Mouse (Mus musculus): ENCODE results near the gene Crls1. TPM values are rescaled to one million over a fixed set of nuclear protein-coding genes. Genes with fewer than 3 reads are reported as not detected.
A peak's percentile ranks its signal among the peaks of the same experiment; 100 is the strongest.

Crls1 gene
- polyA plus RNA-seq, 1 experiment: 29.3 TPM

DNA sequence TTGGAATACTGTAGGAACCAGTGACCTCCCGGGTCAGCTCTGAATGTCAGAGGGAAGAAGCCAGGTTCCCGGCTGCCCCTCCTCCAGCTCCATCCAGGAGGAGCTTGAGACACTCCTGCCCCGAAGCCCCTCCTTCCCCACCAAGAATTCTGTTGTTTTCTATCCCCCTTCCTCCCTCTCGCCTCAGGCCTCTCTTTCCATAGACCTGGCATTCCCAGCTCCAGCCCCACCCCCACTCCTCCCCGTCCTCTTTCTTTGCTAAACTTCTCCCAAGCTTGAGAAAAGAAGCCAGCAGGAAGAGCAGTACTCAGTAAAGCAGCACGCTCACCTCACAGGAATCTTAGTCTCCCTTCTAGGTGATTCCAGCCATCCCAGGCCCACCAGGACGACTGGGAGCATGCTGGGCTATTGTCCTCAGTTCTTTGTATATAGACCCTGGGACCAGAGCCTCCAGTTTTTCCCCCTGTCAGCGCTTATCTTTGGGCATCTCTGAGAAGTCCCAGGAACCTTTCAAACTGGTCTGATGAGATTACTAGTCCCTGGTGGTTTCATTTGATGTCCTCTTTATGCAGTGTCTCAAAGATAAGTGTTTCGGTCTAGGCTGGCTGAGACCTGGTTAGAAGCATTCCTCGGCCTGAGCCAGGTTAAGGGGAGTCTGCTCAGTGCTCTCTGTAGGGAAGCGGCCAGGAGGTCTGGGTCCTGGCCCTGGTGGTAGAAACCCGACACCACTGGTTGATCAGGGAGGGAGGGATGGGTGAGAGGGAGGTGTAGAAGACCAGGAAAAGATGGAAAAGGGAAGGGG, 34.6 kb downstream of the Crls1 start, which contains the start of gene Lrrn4:
Gene Lrrn4 (minus strand): TSS at position 48 of the 802 bp plus-strand sequence.
- Histone ChIP-seq H3K27me3 (ENCODE audit: control insufficient read depth, insufficient read depth, low read length) (no peaks in the 10 kb centered on the region), H3K4me1 (replicated peaks; ENCODE audit: control insufficient read depth, insufficient read depth, low read length) (peaks cover 3% of the 10 kb centered on the region), H3K36me3 (ENCODE audit: control insufficient read depth, insufficient read depth, low read length) (no peaks in the 10 kb centered on the region), H3K4me3 (ENCODE audit: control insufficient read depth, insufficient read depth, low read length) (peak within 1 kb of the TSS; percentile 45), H3K27ac (ENCODE audit: control insufficient read depth, insufficient read depth, low read length) (no peak within 1 kb of the TSS)
- no peak for DNase-seq
- no peak for TF ChIP-seq POLR2A (IDR thresholded peaks at IDR 0.05; ENCODE audit: control insufficient read depth, extremely low read depth, insufficient read depth, low read length, poor library complexity)
- TF ChIP-seq CTCF (IDR thresholded peaks at IDR 0.05; ENCODE audit: borderline replicate concordance, control insufficient read depth, extremely low read depth, insufficient read depth, low read length, poor library complexity): no peak
- WGBS: 76% methylated on average over 12 of the region's 12 CpGs

DNA sequence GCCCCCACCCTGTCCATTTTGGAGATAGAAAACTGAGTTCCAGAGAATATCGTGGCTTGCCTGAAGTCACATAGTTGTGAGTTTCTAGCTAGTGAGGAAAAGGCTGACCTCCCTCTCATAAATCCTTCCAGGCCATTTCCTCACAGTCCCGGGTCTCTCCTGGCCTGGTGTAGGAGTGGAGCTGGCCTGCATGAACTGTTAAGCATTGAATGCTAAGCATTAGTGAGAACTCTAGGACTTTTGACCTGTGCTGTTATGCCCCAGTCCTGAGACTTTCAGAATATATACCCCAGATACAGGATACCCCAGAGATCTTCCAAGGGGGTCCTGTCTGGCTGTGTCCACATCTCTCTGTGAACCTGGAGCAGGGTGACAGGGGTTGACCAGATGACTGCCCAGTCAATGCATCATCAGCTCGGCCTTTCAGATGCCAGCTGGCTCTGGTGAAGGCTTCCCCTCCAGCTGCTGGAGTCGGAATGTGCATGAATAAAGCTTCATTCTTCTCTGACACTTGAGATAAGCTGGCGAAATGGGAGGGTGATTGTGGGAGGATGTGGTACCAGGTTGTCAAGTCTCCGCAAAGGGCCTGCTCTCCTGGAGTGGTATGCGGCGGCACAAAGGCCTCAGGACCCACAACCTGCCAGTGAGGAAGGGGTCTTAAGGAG, 38.0 kb downstream of the Crls1 start:
- 87% methylated on average over 8 of the region's 8 CpGs for WGBS
- no peak for TF ChIP-seq CTCF (IDR thresholded peaks at IDR 0.05; ENCODE audit: borderline replicate concordance, control insufficient read depth, extremely low read depth, insufficient read depth, low read length, poor library complexity)
- no peak for TF ChIP-seq POLR2A (IDR thresholded peaks at IDR 0.05; ENCODE audit: control insufficient read depth, extremely low read depth, insufficient read depth, low read length, poor library complexity)

GRCm38 (mm10) chr2:132885312-132885711, 38.8 kb downstream of the Crls1 start:
- 94% methylated on average over 7 of the region's 7 CpGs for WGBS
- no peak overlapping the region for H3K27ac ChIP-seq (ENCODE audit: control insufficient read depth, insufficient read depth, low read length)
- H3K36me3 ChIP-seq (ENCODE audit: control insufficient read depth, insufficient read depth, low read length): no peaks in the 10 kb centered on the region
- no peak overlapping the region for H3K4me3 ChIP-seq (ENCODE audit: control insufficient read depth, insufficient read depth, low read length)
- TF ChIP-seq POLR2A (IDR thresholded peaks at IDR 0.05; ENCODE audit: control insufficient read depth, extremely low read depth, insufficient read depth, low read length, poor library complexity) (no peak), CTCF (IDR thresholded peaks at IDR 0.05; ENCODE audit: borderline replicate concordance, control insufficient read depth, extremely low read depth, insufficient read depth, low read length, poor library complexity) (no peak)
- no peak for DNase-seq
- no peaks in the 10 kb centered on the region for H3K4me1 ChIP-seq (replicated peaks; ENCODE audit: control insufficient read depth, insufficient read depth, low read length)
- H3K27me3 ChIP-seq (ENCODE audit: control insufficient read depth, insufficient read depth, low read length): no peaks in the 10 kb centered on the region

More for the DNA sequence above, 38.0 kb downstream of the Crls1 start:
- no peak for DNase-seq
- Histone ChIP-seq H3K27me3 (ENCODE audit: control insufficient read depth, insufficient read depth, low read length) (no peaks in the 10 kb centered on the region), H3K27ac (ENCODE audit: control insufficient read depth, insufficient read depth, low read length) (no peak overlapping the region), H3K4me3 (ENCODE audit: control insufficient read depth, insufficient read depth, low read length) (no peak overlapping the region), H3K36me3 (ENCODE audit: control insufficient read depth, insufficient read depth, low read length) (no peaks in the 10 kb centered on the region), H3K4me1 (replicated peaks; ENCODE audit: control insufficient read depth, insufficient read depth, low read length) (peaks cover 3% of the 10 kb centered on the region)

DNA sequence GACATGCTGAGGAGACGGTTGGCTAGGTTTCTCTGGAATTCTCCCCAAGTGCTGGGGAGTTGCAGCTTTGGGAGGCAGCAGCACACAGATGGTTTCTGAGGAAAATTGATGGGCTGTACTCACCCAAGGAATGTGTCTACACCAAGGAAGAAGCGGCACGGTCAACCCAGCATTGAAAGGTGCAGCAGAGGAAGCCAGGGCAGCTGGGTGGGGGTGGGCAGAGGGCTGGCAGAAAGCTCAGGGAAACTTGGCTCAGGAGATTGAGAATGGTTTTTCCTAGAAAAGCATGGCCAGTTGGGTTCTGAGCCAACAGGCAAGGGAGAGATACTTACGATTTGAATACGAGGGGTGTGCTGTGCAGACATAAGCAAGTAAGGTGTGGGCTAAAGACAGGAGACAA, 47.4 kb downstream of the Crls1 start:
- H3K4me1 ChIP-seq (replicated peaks; ENCODE audit: control insufficient read depth, insufficient read depth, low read length): no peaks in the 10 kb centered on the region
- H3K27me3 ChIP-seq (ENCODE audit: control insufficient read depth, insufficient read depth, low read length): no peaks in the 10 kb centered on the region
- no peak overlapping the region for H3K27ac ChIP-seq (ENCODE audit: control insufficient read depth, insufficient read depth, low read length)
- H3K4me3 ChIP-seq (ENCODE audit: control insufficient read depth, insufficient read depth, low read length): no peak overlapping the region
- no peak for DNase-seq
- TF ChIP-seq CTCF (IDR thresholded peaks at IDR 0.05; ENCODE audit: borderline replicate concordance, control insufficient read depth, extremely low read depth, insufficient read depth, low read length, poor library complexity): no peak
- TF ChIP-seq POLR2A (IDR thresholded peaks at IDR 0.05; ENCODE audit: control insufficient read depth, extremely low read depth, insufficient read depth, low read length, poor library complexity): no peak
- H3K36me3 ChIP-seq (ENCODE audit: control insufficient read depth, insufficient read depth, low read length): no peaks in the 10 kb centered on the region
- WGBS: 82% methylated on average over 5 of the region's 5 CpGs

DNA sequence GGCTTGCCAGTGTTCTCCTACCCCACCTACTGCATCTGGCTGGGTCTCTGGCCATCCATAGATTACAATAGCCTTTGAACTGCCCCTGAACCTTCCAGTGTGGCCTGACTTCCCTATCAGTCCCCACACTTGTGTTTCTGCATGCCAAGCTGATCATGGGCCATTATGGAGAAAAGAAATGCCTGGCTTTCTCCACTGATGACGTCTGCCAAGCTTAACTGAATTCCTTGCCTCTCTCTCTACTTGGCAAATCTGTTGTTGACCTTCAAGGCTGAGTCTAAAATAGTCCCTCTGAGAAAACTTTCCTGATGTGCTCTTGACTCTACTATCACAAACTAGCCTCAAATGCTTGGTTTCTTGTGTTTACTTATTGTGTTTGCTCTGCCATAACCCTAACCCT, 51.7 kb downstream of the Crls1 start:
- TF ChIP-seq POLR2A (IDR thresholded peaks at IDR 0.05; ENCODE audit: control insufficient read depth, extremely low read depth, insufficient read depth, low read length, poor library complexity) (no peak), CTCF (IDR thresholded peaks at IDR 0.05; ENCODE audit: borderline replicate concordance, control insufficient read depth, extremely low read depth, insufficient read depth, low read length, poor library complexity) (no peak)
- no peaks in the 10 kb centered on the region for H3K27me3 ChIP-seq (ENCODE audit: control insufficient read depth, insufficient read depth, low read length)
- DNase-seq: no peak
- 74% methylated on average over 1 of the region's 1 CpGs for WGBS
- no peaks in the 10 kb centered on the region for H3K36me3 ChIP-seq (ENCODE audit: control insufficient read depth, insufficient read depth, low read length)
- no peak overlapping the region for H3K4me3 ChIP-seq (ENCODE audit: control insufficient read depth, insufficient read depth, low read length)
- H3K27ac ChIP-seq (ENCODE audit: control insufficient read depth, insufficient read depth, low read length): no peak overlapping the region
- H3K4me1 ChIP-seq (replicated peaks; ENCODE audit: control insufficient read depth, insufficient read depth, low read length): no peaks in the 10 kb centered on the region

DNA sequence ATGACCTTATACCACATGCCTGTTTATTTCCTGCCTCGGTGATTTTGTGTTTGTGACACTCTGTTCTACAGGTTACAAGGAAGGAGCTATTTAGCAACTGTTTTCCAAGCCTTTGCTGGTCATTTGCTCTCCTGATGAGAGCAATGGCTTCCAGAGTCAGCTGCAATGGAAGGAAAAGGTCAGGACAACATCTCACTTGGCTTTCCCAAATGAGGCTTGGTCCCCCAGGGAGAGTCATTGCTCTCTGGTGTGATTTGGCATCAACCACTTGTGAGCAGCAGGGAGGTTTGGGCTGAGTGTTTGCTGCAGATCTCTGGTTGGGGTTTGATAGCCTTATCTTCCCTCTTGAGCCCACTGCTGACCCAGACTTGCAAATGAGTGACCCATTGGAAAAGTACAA, 54.1 kb downstream of the Crls1 start:
- WGBS: 48% methylated on average over 1 of the region's 1 CpGs
- H3K4me1 ChIP-seq (replicated peaks; ENCODE audit: control insufficient read depth, insufficient read depth, low read length): no peaks in the 10 kb centered on the region
- H3K36me3 ChIP-seq (ENCODE audit: control insufficient read depth, insufficient read depth, low read length): no peaks in the 10 kb centered on the region
- no peaks in the 10 kb centered on the region for H3K27me3 ChIP-seq (ENCODE audit: control insufficient read depth, insufficient read depth, low read length)
- no peak overlapping the region for H3K27ac ChIP-seq (ENCODE audit: control insufficient read depth, insufficient read depth, low read length)
- DNase-seq: no peak
- no peak overlapping the region for H3K4me3 ChIP-seq (ENCODE audit: control insufficient read depth, insufficient read depth, low read length)
- no peak for TF ChIP-seq POLR2A (IDR thresholded peaks at IDR 0.05; ENCODE audit: control insufficient read depth, extremely low read depth, insufficient read depth, low read length, poor library complexity)
- TF ChIP-seq CTCF (IDR thresholded peaks at IDR 0.05; ENCODE audit: borderline replicate concordance, control insufficient read depth, extremely low read depth, insufficient read depth, low read length, poor library complexity): no peak

All from thymus, adult 2 months (tissue).